Mouse (Mus musculus) spleen, adult 2 months (tissue): ENCODE results near the gene Tpt1.

Experiments used
- CTCF ChIP-seq: fragments of 200-500 bp; IDR thresholded peaks from 2 replicates; pipeline ENCODE4 v1.5.1; 2011; ENCODE audit warnings: mild to moderate bottlenecking, inconsistent platforms; ENCODE audit not compliant: insufficient read depth, insufficient read length, insufficient replicate concordance; ENCODE audit errors: extremely low read depth
- POLR2A ChIP-seq: fragments of 200-500 bp; IDR thresholded peaks from 2 replicates; pipeline ENCODE4 v1.6.1; 2011; ENCODE audit warnings: low read depth, low read length, inconsistent platforms

DNA sequence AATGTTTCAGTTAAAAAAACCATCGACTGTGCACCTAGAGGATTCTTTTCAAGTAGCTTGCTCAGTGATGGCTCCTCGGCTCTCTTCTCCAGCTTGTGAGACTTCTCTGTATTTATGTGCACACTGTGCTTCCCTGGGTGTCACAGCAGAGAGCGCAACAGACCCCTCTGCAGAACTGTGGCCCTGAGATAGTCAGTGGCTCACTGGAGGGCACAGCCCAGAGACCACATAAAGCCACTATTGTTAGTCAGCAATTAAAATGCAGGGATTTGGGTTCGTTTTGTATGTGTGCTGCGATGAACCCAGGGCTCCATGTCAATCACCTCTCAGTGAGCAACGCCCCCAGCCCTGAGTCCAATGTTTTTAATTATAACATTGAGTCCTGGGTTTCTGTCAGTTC lies 5.9 kb downstream of the Tpt1 start:
- TF ChIP-seq POLR2A, result no peak
- no peak for TF ChIP-seq CTCF
